Mouse (Mus musculus): ENCODE measurements at regions not wholly inside any gene's neighbourhood (a gene's known extent, or its start where the extent isn't known, plus 50 kb on each side); places are given as distances from the start of the nearest gene placed in this dataset.
"Not testable (repeated sequence)": the region's sequence is repeated elsewhere in the genome, so short reads cannot be mapped to it uniquely, and the experiment has no call there.

- Histone ChIP-seq H3K9ac (ENCODE audit: low read depth, low read length) (0 out of 2 replicates have a peak overlapping the region, but pooled peaks have one; percentile 23), H3K4me3 (replicated peaks; ENCODE audit: low read depth, low read length) (0 out of 2 replicates have a peak overlapping the region, but pooled peaks have one; percentile 5), H3K4me2 (ENCODE audit: low read length) (peak overlapping the region; percentile 38)
- H3K9me3 ChIP-seq (replicated peaks; ENCODE audit: low read length); H3K4me1 ChIP-seq (replicated peaks; ENCODE audit: insufficient read depth, low read length); H3K36me3 ChIP-seq (ENCODE audit: insufficient read depth, low read length); H3K27me3 ChIP-seq (ENCODE audit: insufficient read depth, low read length); H3K27ac ChIP-seq: not testable (repeated sequence)
- DNase-seq (ENCODE audit: low spot score) (peak; percentile 78), ATAC-seq (replicated peaks; ENCODE audit: low FRiP score, low read depth) (peak; percentile 95)
- 5% methylated on average over 14 of the region's 14 CpGs for WGBS
- peak; percentile 85 for TF ChIP-seq CTCF (IDR thresholded peaks at IDR 0.05; ENCODE audit: low read depth)
Measured at GRCm38 (mm10) chr10:86636953-86637376, 68.3 kb downstream of the Hsp90b1 start.

GRCm38 (mm10) chr10:86636515-86636914, 68.8 kb downstream of the Hsp90b1 start:
- Histone ChIP-seq H3K9ac (ENCODE audit: low read depth, low read length) (0 out of 2 replicates have a peak overlapping the region, but pooled peaks have one; percentile 23), H3K4me2 (ENCODE audit: low read length) (peak overlapping the region; percentile 38)
- not testable (repeated sequence) for ATAC-seq (replicated peaks; ENCODE audit: low FRiP score, low read depth); H3K9me3 ChIP-seq (replicated peaks; ENCODE audit: low read length); H3K4me3 ChIP-seq (replicated peaks; ENCODE audit: low read depth, low read length); DNase-seq (ENCODE audit: low spot score); H3K27me3 ChIP-seq (ENCODE audit: insufficient read depth, low read length); H3K36me3 ChIP-seq (ENCODE audit: insufficient read depth, low read length); H3K4me1 ChIP-seq (replicated peaks; ENCODE audit: insufficient read depth, low read length); H3K27ac ChIP-seq
- WGBS, result 22% methylated on average over 6 of the region's 6 CpGs

- ATAC-seq (replicated peaks; ENCODE audit: low FRiP score, low read depth); H3K27me3 ChIP-seq (ENCODE audit: insufficient read depth, low read length): not testable (repeated sequence)
Measured at GRCm38 (mm10) chr10:86626734-86627133, 78.6 kb downstream of the Hsp90b1 start.

GRCm38 (mm10) chr10:86617958-86618664, 87.2 kb downstream of the Hsp90b1 start:
- not testable (repeated sequence) for H3K4me2 ChIP-seq (ENCODE audit: low read length); H3K9me3 ChIP-seq (replicated peaks; ENCODE audit: low read length); H3K4me1 ChIP-seq (replicated peaks; ENCODE audit: insufficient read depth, low read length); H3K27me3 ChIP-seq (ENCODE audit: insufficient read depth, low read length); H3K27ac ChIP-seq; H3K4me3 ChIP-seq (replicated peaks; ENCODE audit: low read depth, low read length); H3K36me3 ChIP-seq (ENCODE audit: insufficient read depth, low read length); H3K9ac ChIP-seq (ENCODE audit: low read depth, low read length)
- WGBS, result 48% methylated on average over 6 of the region's 6 CpGs
- ATAC-seq (replicated peaks; ENCODE audit: low FRiP score, low read depth), result peak; percentile 71
- peak; percentile 20 for DNase-seq (ENCODE audit: low spot score)

More at GRCm38 (mm10) chr10:86626734-86627133, 78.6 kb downstream of the Hsp90b1 start:
- not testable (repeated sequence) for H3K36me3 ChIP-seq (ENCODE audit: insufficient read depth, low read length); H3K4me1 ChIP-seq (replicated peaks; ENCODE audit: insufficient read depth, low read length); H3K27ac ChIP-seq; H3K9me3 ChIP-seq (replicated peaks; ENCODE audit: low read length); H3K9ac ChIP-seq (ENCODE audit: low read depth, low read length); H3K4me3 ChIP-seq (replicated peaks; ENCODE audit: low read depth, low read length); H3K4me2 ChIP-seq (ENCODE audit: low read length)
- DNase-seq (ENCODE audit: low spot score), result peak; percentile 54

GRCm38 (mm10) chr10:86612341-86612740, 93.0 kb downstream of the Hsp90b1 start:
- not testable (repeated sequence) for H3K4me3 ChIP-seq (replicated peaks; ENCODE audit: low read depth, low read length); ATAC-seq (replicated peaks; ENCODE audit: low FRiP score, low read depth)

GRCm38 (mm10) chr10:86610027-86610426, 95.3 kb downstream of the Hsp90b1 start:
- H3K4me1 ChIP-seq (replicated peaks; ENCODE audit: insufficient read depth, low read length); H3K4me2 ChIP-seq (ENCODE audit: low read length); H3K9ac ChIP-seq (ENCODE audit: low read depth, low read length); H3K9me3 ChIP-seq (replicated peaks; ENCODE audit: low read length); H3K4me3 ChIP-seq (replicated peaks; ENCODE audit: low read depth, low read length); H3K27me3 ChIP-seq (ENCODE audit: insufficient read depth, low read length); ATAC-seq (replicated peaks; ENCODE audit: low FRiP score, low read depth); H3K27ac ChIP-seq; H3K36me3 ChIP-seq (ENCODE audit: insufficient read depth, low read length): not testable (repeated sequence)
- peak; percentile 60 for TF ChIP-seq CTCF (IDR thresholded peaks at IDR 0.05; ENCODE audit: low read depth)
- WGBS, result 36% methylated on average over 2 of the region's 2 CpGs
- peak; percentile 27 for DNase-seq (ENCODE audit: low spot score)

More at GRCm38 (mm10) chr10:86612341-86612740, 93.0 kb downstream of the Hsp90b1 start:
- H3K4me1 ChIP-seq (replicated peaks; ENCODE audit: insufficient read depth, low read length); H3K27ac ChIP-seq; H3K4me2 ChIP-seq (ENCODE audit: low read length); H3K36me3 ChIP-seq (ENCODE audit: insufficient read depth, low read length); H3K9ac ChIP-seq (ENCODE audit: low read depth, low read length); H3K27me3 ChIP-seq (ENCODE audit: insufficient read depth, low read length); H3K9me3 ChIP-seq (replicated peaks; ENCODE audit: low read length): not testable (repeated sequence)
- DNase-seq (ENCODE audit: low spot score), result peak; percentile 11
- 15% methylated on average over 1 of the region's 1 CpGs for WGBS

GRCm38 (mm10) chr10:86600843-86601242, 102.1 kb upstream of the Syn3 start:
- peak; percentile 21 for DNase-seq (ENCODE audit: low spot score)
- H3K4me2 ChIP-seq (ENCODE audit: low read length); H3K27ac ChIP-seq; H3K27me3 ChIP-seq (ENCODE audit: insufficient read depth, low read length); H3K9me3 ChIP-seq (replicated peaks; ENCODE audit: low read length); H3K4me1 ChIP-seq (replicated peaks; ENCODE audit: insufficient read depth, low read length); H3K36me3 ChIP-seq (ENCODE audit: insufficient read depth, low read length); H3K4me3 ChIP-seq (replicated peaks; ENCODE audit: low read depth, low read length); ATAC-seq (replicated peaks; ENCODE audit: low FRiP score, low read depth); H3K9ac ChIP-seq (ENCODE audit: low read depth, low read length): not testable (repeated sequence)
- WGBS, result 36% methylated on average over 7 of the region's 7 CpGs
- TF ChIP-seq CTCF (IDR thresholded peaks at IDR 0.05; ENCODE audit: low read depth), result peak; percentile 56

- not testable (repeated sequence) for H3K36me3 ChIP-seq (ENCODE audit: insufficient read depth, low read length); H3K9me3 ChIP-seq (replicated peaks; ENCODE audit: low read length); H3K4me2 ChIP-seq (ENCODE audit: low read length); H3K4me3 ChIP-seq (replicated peaks; ENCODE audit: low read depth, low read length); H3K27ac ChIP-seq; H3K4me1 ChIP-seq (replicated peaks; ENCODE audit: insufficient read depth, low read length); DNase-seq (ENCODE audit: low spot score); H3K27me3 ChIP-seq (ENCODE audit: insufficient read depth, low read length); ATAC-seq (replicated peaks; ENCODE audit: low FRiP score, low read depth); H3K9ac ChIP-seq (ENCODE audit: low read depth, low read length)
- WGBS, result 95% methylated on average over 7 of the region's 7 CpGs
Measured at GRCm38 (mm10) chr10:86599991-86600390, 101.3 kb upstream of the Syn3 start.

GRCm38 (mm10) chr10:86590211-86590610, 91.5 kb upstream of the Syn3 start:
- not testable (repeated sequence) for DNase-seq (ENCODE audit: low spot score); H3K4me3 ChIP-seq (replicated peaks; ENCODE audit: low read depth, low read length); H3K27ac ChIP-seq; ATAC-seq (replicated peaks; ENCODE audit: low FRiP score, low read depth); H3K9ac ChIP-seq (ENCODE audit: low read depth, low read length); H3K36me3 ChIP-seq (ENCODE audit: insufficient read depth, low read length); H3K27me3 ChIP-seq (ENCODE audit: insufficient read depth, low read length); H3K4me1 ChIP-seq (replicated peaks; ENCODE audit: insufficient read depth, low read length); H3K9me3 ChIP-seq (replicated peaks; ENCODE audit: low read length); H3K4me2 ChIP-seq (ENCODE audit: low read length)
- 22% methylated on average over 2 of the region's 2 CpGs for WGBS
